Mouse (Mus musculus) forebrain, postnatal 0 days (tissue): ENCODE measurements around the gene Inafm1. TPM values are rescaled to one million over a fixed set of nuclear protein-coding genes. Genes with fewer than 3 reads are reported as not detected.

Source experiments
- ATAC-seq: fragments of 200-750 bp; cut with Nextera tagmentation; 2 replicates; pipeline ENCODE4 v1.8.0; 2017; ENCODE audit warnings: mild to moderate bottlenecking, moderate library complexity
- DNase-seq: peaks from one replicate; pipeline ENCODE4 v3.0.0-alpha.2; 2015
- H3K27ac ChIP-seq: fragments of 300-500 bp; sonication (generic); 2 replicates; pipeline ENCODE4 v1.5.1; 2014; ENCODE audit warnings: low read depth, mild to moderate bottlenecking, antibody characterized with exemption, low read length, moderate library complexity, mixed read lengths
- H3K27me3 ChIP-seq: fragments of 300-500 bp; sonication (generic); 2 replicates; pipeline ENCODE4 v1.6.1; 2014; ENCODE audit warnings: mild to moderate bottlenecking, low read length, mixed read lengths; ENCODE audit not compliant: insufficient read depth
- H3K36me3 ChIP-seq: fragments of 300-500 bp; sonication (generic); 2 replicates; pipeline ENCODE4 v1.6.1; 2014; ENCODE audit warnings: mild to moderate bottlenecking, moderate library complexity; ENCODE audit not compliant: insufficient read depth
- H3K4me1 ChIP-seq: fragments of 300-500 bp; sonication (generic); 2 replicates; pipeline ENCODE4 v1.6.1; 2014; ENCODE audit warnings: antibody characterized with exemption; ENCODE audit not compliant: insufficient read depth
- H3K4me2 ChIP-seq: fragments of 300-500 bp; sonication (generic); 2 replicates; pipeline ENCODE4 v1.6.1; 2014; ENCODE audit warnings: low read depth, mild to moderate bottlenecking, moderate library complexity
- H3K4me3 ChIP-seq: fragments of 300-500 bp; sonication (generic); 2 replicates; pipeline ENCODE4 v1.5.1; 2014; ENCODE audit warnings: low read depth, low read length, mixed read lengths
- H3K9ac ChIP-seq: fragments of 300-500 bp; sonication (generic); 2 replicates; pipeline ENCODE4 v1.6.1; 2014; ENCODE audit warnings: mild to moderate bottlenecking
- H3K9me3 ChIP-seq: fragments of 300-500 bp; sonication (generic); 2 replicates; pipeline ENCODE4 v1.6.1; 2016; ENCODE audit warnings: low read length
- CTCF ChIP-seq: sonication (generic); IDR thresholded peaks from 2 replicates; pipeline ENCODE4 v1.5.1; 2016; ENCODE audit warnings: antibody characterized with exemption, control low read depth, low read depth
- WGBS: fragments of 180-500 bp; shearing (Covaris S2); extraction: QIAGEN DNeasy Blood & Tissue Kit; methylation state at CpG from one replicate; pipeline ENCODE4 v1.1.7; 2014; 5-methylcytosine and 5-hydroxymethylcytosine counted together
- polyA plus RNA-seq: library from polyadenylated mRNA; unstranded; fragments of >200 nt; fragmentation: Nextera tagmentation; extraction: Ambion mirVana; gene quantifications from 2 replicates; pipeline ENCODE4 v1.2.1, GENCODE M21; 2015
- total RNA-seq: library from RNA; depleted of rRNA; stranded (reverse); fragments of >200 nt; gene quantifications from 2 replicates; pipeline ENCODE4 v1.2.3, GENCODE M21; 2014; rRNA removed

Gene Inafm1
- total and polyA plus RNA-seq, 2 experiments from 2014 or later = 43.2 to 68.4 TPM

DNA sequence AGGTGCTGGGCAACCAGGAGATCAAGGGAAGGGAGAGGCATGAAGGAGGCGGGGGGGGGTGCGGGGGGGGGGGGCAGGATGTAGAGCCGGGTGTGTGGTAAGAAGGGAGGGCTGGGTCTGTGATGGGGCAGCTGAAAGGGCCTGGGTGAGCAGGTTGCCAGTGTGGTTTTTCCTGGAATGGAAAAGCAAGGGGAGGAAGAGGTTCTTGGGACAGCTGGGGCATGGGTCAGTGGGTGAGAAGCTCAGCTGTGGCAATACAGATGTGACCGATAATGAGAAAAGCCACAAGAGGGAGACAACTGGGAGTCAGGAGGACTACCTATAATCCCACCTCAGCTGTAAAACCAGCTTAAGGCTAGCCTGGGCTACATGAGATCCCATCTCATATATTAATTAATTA is 27.5 kb downstream of the Inafm1 start:
- TF ChIP-seq CTCF = no peak
- WGBS = 55% methylated on average over 2 of the region's 4 CpGs

DNA sequence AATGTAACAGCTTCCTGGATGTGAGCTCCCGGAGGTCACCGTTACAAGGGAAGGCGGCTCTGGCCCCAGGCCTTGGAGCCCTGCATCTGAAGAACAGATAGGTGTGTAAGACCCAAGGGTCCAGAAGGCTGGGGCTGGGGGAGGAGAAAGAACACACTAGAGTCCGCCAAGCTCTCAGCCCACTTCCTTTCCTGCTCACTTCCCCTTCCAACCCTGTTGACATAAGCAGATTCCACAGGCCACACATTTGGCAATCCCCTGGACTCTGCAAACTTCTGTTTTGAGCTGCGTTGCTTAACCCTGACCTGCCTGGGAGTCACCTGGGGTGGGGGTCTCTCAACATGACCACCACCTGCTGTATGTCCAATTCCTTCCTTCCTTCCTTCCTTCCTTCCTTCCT is 29.4 kb downstream of the Inafm1 start, which contains the start of gene C5ar2:
C5ar2 (minus strand) TSS at position 88 of the 400 bp plus-strand sequence.
- no peaks in the 10 kb centered on the region for H3K36me3 ChIP-seq
- DNase-seq (no peak), ATAC-seq (no peak)
- TF ChIP-seq CTCF = no peak
- H3K9ac ChIP-seq = no peak within 1 kb of the TSS
- no peaks in the 10 kb centered on the region for H3K4me1 ChIP-seq
- H3K27ac ChIP-seq = no peak within 1 kb of the TSS
- H3K4me3 ChIP-seq = no peak within 1 kb of the TSS
- H3K27me3 ChIP-seq = no peaks in the 10 kb centered on the region
- no peak within 1 kb of the TSS for H3K4me2 ChIP-seq
- 86% methylated on average over 5 of the region's 5 CpGs for WGBS
- H3K9me3 ChIP-seq = no peaks in the 10 kb centered on the region

More for the DNA sequence above, 27.5 kb downstream of the Inafm1 start:
- Histone ChIP-seq H3K9me3 (no peaks in the 10 kb centered on the region), H3K27me3 (no peaks in the 10 kb centered on the region), H3K27ac (no peak overlapping the region), H3K9ac (no peak overlapping the region), H3K4me2 (no peak overlapping the region), H3K4me1 (no peaks in the 10 kb centered on the region), H3K4me3 (no peak overlapping the region), H3K36me3 (no peaks in the 10 kb centered on the region)
- DNase-seq (no peak), ATAC-seq (no peak)

DNA sequence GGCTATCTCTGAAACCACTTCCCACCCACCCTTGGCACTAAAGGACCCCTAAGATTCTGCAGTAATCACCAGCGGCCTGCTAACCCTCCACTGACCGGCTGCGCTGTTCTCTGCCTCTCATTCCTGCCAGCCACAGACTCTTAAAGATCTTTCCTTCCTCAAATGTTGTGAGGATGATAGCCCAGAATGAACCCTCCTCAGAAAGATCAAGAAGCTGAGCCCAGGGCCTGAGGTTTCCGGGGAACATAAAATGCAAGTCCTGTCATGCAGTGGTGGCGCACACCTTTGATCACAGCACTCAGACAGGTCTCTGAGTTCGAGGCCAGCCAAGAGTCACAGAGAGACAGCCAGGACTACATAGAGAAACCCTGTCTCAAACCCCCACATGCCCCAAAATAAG is 31.2 kb downstream of the Inafm1 start:
- no peak overlapping the region for H3K27ac ChIP-seq
- H3K4me3 ChIP-seq = no peak overlapping the region
- no peaks in the 10 kb centered on the region for H3K9me3 ChIP-seq
- no peak for TF ChIP-seq CTCF
- no peaks in the 10 kb centered on the region for H3K27me3 ChIP-seq
- no peak for DNase-seq
- no peak overlapping the region for H3K4me2 ChIP-seq
- WGBS = 85% methylated on average over 6 of the region's 6 CpGs
- H3K4me1 ChIP-seq = no peaks in the 10 kb centered on the region
- no peaks in the 10 kb centered on the region for H3K36me3 ChIP-seq
- H3K9ac ChIP-seq = no peak overlapping the region
- ATAC-seq = no peak

DNA sequence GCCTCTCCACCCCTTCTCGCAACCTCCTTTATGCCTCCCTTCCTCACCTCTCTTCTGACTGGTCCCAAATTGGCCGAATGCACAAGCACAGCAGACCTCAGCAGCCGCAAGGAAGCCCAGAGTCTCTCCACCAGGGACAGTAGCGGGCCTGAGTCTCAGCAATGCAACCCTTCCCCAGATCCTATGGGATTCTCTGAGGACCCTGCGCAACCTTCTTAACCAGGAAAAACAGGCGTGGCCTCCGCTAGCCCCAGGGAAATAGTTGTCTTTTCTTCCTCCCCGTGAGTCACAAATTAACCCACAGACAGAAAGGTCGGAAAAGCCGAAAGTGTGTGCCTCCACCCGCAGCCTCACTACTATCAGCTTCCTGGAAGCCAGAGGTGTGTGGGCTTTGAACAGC is 31.6 kb downstream of the Inafm1 start:
- no peak overlapping the region for H3K4me3 ChIP-seq
- no peaks in the 10 kb centered on the region for H3K27me3 ChIP-seq
- TF ChIP-seq CTCF = no peak
- no peak overlapping the region for H3K4me2 ChIP-seq
- DNase-seq (no peak), ATAC-seq (no peak)
- H3K9me3 ChIP-seq = no peaks in the 10 kb centered on the region
- H3K36me3 ChIP-seq = no peaks in the 10 kb centered on the region
- no peaks in the 10 kb centered on the region for H3K4me1 ChIP-seq
- H3K27ac ChIP-seq = no peak overlapping the region
- no peak overlapping the region for H3K9ac ChIP-seq
- 62% methylated on average over 11 of the region's 11 CpGs for WGBS

DNA sequence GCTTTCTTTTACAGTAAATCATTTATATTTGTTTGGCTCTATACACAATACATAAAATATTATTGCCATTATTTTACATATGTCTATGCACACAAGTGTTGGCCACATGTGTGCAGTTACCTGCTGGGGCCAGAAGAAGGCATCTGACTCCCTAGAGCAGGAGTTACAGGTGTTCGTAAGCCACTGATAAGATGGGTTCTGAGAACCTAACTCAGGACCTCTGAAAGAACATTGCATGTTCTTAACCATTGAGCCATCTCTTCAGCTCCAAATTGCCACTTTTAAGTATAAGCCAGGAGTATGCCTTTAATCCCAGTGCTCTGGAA is 32.5 kb downstream of the Inafm1 start:
- TF ChIP-seq CTCF = no peak
- H3K9me3 ChIP-seq = no peaks in the 10 kb centered on the region
- H3K27ac ChIP-seq = no peak overlapping the region
- H3K27me3 ChIP-seq = no peaks in the 10 kb centered on the region
- ATAC-seq = no peak
- H3K4me1 ChIP-seq = no peaks in the 10 kb centered on the region
- H3K4me3 ChIP-seq = no peak overlapping the region
- DNase-seq = no peak
- H3K4me2 ChIP-seq = no peak overlapping the region
- 91% methylated on average over 1 of the region's 1 CpGs for WGBS
- H3K9ac ChIP-seq = no peak overlapping the region
- no peaks in the 10 kb centered on the region for H3K36me3 ChIP-seq

DNA sequence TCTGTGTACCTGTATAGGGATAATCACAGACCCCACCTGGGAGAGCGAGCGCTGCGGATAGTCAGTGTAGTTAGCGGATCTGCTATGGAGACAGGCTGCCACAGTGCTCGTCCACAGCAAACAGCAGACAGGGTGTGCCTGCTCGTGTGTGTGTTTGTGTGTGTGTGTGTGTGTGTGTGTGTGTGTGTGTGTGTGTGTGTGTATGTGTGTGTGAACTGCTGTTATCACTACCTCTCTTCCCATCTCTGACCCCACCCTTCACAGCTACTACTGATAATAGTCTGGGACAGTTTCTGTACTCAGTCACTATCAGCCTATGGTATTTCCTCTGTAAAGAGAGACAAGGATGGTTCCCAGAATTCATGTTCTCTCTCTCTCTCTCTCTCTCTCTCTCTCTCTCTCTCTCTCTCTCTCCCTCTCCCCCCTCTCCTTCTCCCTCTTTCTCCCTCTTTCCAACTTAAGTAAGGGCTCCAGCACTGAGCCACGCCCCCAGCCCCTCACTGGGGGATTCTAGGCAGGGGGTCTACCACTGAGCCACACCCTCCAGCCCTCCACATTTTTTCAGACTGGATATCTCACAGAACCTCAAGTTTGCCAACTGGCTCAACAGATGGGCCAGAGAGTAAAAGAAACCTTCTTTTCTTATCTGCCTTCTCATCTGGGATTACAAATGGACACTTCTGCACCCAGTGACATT is 33.0 kb downstream of the Inafm1 start:
- Histone ChIP-seq H3K9ac (no peak overlapping the region), H3K36me3 (no peaks in the 10 kb centered on the region), H3K4me2 (no peak overlapping the region), H3K4me1 (no peaks in the 10 kb centered on the region), H3K27ac (no peak overlapping the region), H3K9me3 (no peaks in the 10 kb centered on the region), H3K27me3 (no peaks in the 10 kb centered on the region), H3K4me3 (no peak overlapping the region)
- no peak for ATAC-seq
- WGBS = 80% methylated on average over 7 of the region's 7 CpGs
- no peak for DNase-seq
- TF ChIP-seq CTCF = no peak

DNA sequence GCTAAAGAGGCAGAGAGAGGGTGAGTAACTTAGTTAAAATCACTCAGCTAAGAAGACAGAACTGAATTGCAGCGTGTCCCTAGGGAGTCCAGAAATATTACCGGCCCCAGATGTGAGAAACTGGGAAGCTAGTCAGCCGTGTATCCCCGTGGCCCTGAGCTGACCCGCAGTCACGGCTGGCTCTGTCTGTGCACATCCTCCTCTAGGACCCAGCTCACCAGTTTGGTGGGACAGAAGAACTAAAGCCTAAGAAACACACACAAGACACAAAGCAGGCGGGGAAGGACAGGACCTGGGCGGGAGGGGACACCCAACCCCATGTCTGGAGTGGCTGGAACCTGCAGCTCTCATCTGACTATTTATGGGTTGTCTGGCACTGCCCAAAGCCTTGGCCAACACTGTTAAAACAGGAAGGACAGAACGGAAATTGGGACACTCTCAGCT is 33.8 kb downstream of the Inafm1 start:
- WGBS = 68% methylated on average over 9 of the region's 9 CpGs
- Histone ChIP-seq H3K4me1 (no peaks in the 10 kb centered on the region), H3K36me3 (no peaks in the 10 kb centered on the region), H3K27ac (no peak overlapping the region), H3K4me2 (no peak overlapping the region), H3K27me3 (no peaks in the 10 kb centered on the region), H3K9ac (no peak overlapping the region), H3K9me3 (no peaks in the 10 kb centered on the region), H3K4me3 (no peak overlapping the region)
- ATAC-seq (no peak), DNase-seq (no peak)
- TF ChIP-seq CTCF = no peak

DNA sequence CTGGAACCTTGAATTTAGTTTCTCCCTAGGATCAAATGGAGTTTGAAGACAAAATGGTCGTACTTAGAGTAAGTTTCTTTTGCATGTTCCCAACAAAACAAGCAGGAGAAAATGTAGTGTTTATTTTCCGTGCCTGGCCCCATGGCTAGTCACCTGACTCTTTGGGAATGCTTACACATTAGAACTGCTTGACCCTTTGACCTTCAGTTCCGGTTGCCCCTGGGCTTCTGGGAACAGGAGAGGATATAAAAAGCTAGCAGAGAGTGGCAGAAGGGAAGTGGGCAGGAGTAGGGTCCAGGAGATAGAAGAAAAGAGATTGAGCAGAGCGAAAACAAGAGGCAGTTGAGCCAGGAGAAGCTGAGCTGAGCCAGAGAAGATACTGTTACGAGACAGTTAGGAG is 43.5 kb downstream of the Inafm1 start:
- Histone ChIP-seq H3K9ac (no peak overlapping the region), H3K9me3 (no peaks in the 10 kb centered on the region), H3K4me3 (no peak overlapping the region), H3K4me1 (no peaks in the 10 kb centered on the region), H3K36me3 (no peaks in the 10 kb centered on the region), H3K4me2 (no peak overlapping the region), H3K27ac (no peak overlapping the region), H3K27me3 (no peaks in the 10 kb centered on the region)
- WGBS = 65% methylated on average over 5 of the region's 5 CpGs
- no peak for TF ChIP-seq CTCF
- ATAC-seq = no peak
- no peak for DNase-seq

Other genes with a start within 250 kb of the Inafm1 start
- 3.2 and 5.0 TPM in 2 replicates for gene Bicra, start 225.7 kb downstream of the Inafm1 start, total RNA-seq
- gene Bicra, start 225.7 kb downstream of the Inafm1 start, polyA plus RNA-seq = 3.6 and 5.8 TPM in 2 replicates
- 0.10 and 0.15 TPM in 2 replicates for gene Zfp541, start 211.8 kb downstream of the Inafm1 start, total RNA-seq
- gene Zfp541, start 211.8 kb downstream of the Inafm1 start, polyA plus RNA-seq = 0.04 and 0.17 TPM in 2 replicates
- 159 and 270 TPM in 2 replicates for gene Napa, start 175.2 kb downstream of the Inafm1 start, total RNA-seq
- gene Napa, start 175.2 kb downstream of the Inafm1 start, polyA plus RNA-seq = 211 and 222 TPM in 2 replicates
- 47.4 and 53.7 TPM in 2 replicates for gene Kptn, start 153.7 kb downstream of the Inafm1 start, total RNA-seq
- gene Kptn, start 153.7 kb downstream of the Inafm1 start, polyA plus RNA-seq = 27.4 and 37.2 TPM in 2 replicates
- gene Slc8a2, start 143.8 kb downstream of the Inafm1 start, total RNA-seq = 52.4 and 55.8 TPM in 2 replicates
- gene Slc8a2, start 143.8 kb downstream of the Inafm1 start, polyA plus RNA-seq = 0.77 and 0.99 TPM in 2 replicates
- 98.6 and 100 TPM in 2 replicates for gene Meis3, start 98.5 kb downstream of the Inafm1 start, total RNA-seq
- gene Meis3, start 98.5 kb downstream of the Inafm1 start, polyA plus RNA-seq = 86.4 and 90.9 TPM in 2 replicates
- gene Dhx34, start 51.6 kb downstream of the Inafm1 start, total RNA-seq = 10.9 and 16.0 TPM in 2 replicates
- gene Dhx34, start 51.6 kb downstream of the Inafm1 start, polyA plus RNA-seq = 8.4 and 9.7 TPM in 2 replicates
- gene C5ar2, start 29.5 kb downstream of the Inafm1 start, total RNA-seq = 0.14 and 0.23 TPM in 2 replicates
- gene C5ar2, start 29.5 kb downstream of the Inafm1 start, polyA plus RNA-seq = 0.13 and 0.17 TPM in 2 replicates
- gene C5ar1, start 14.1 kb downstream of the Inafm1 start, total RNA-seq = 0.52 and 1.2 TPM in 2 replicates
- 1.7 TPM in 2 replicates for gene C5ar1, start 14.1 kb downstream of the Inafm1 start, polyA plus RNA-seq
- gene Ccdc9, start 13.2 kb upstream of the Inafm1 start, total RNA-seq = 31.6 and 38.2 TPM in 2 replicates
- 12.8 and 18.6 TPM in 2 replicates for gene Ccdc9, start 13.2 kb upstream of the Inafm1 start, polyA plus RNA-seq
- gene Bbc3, start 34.8 kb upstream of the Inafm1 start, total RNA-seq = 41.2 and 57.8 TPM in 2 replicates
- 40.0 and 40.2 TPM in 2 replicates for gene Bbc3, start 34.8 kb upstream of the Inafm1 start, polyA plus RNA-seq
- gene Sae1, start 114.2 kb upstream of the Inafm1 start, total RNA-seq = 114 and 122 TPM in 2 replicates
- gene Sae1, start 114.2 kb upstream of the Inafm1 start, polyA plus RNA-seq = 197 and 211 TPM in 2 replicates
- 36.7 and 57.5 TPM in 2 replicates for gene Zc3h4, start 127.3 kb upstream of the Inafm1 start, total RNA-seq
- 9.4 and 11.0 TPM in 2 replicates for gene Zc3h4, start 127.3 kb upstream of the Inafm1 start, polyA plus RNA-seq
- 40.1 and 61.2 TPM in 2 replicates for gene Tmem160, start 179.2 kb upstream of the Inafm1 start, total RNA-seq
- gene Tmem160, start 179.2 kb upstream of the Inafm1 start, polyA plus RNA-seq = 105 and 130 TPM in 2 replicates
- 10.1 and 10.2 TPM in 2 replicates for gene Npas1, start 204.1 kb upstream of the Inafm1 start, total RNA-seq
- 12.6 and 14.7 TPM in 2 replicates for gene Npas1, start 204.1 kb upstream of the Inafm1 start, polyA plus RNA-seq